Mouse (Mus musculus): Measurements from ENCODE around the gene Fbrsl1. TPM values are rescaled to one million over a fixed set of nuclear protein-coding genes. Genes with fewer than 3 reads are reported as not detected.

Gene Fbrsl1
- polyA plus RNA-seq, 1 experiment from 2014 or later = 4.3 TPM

DNA sequence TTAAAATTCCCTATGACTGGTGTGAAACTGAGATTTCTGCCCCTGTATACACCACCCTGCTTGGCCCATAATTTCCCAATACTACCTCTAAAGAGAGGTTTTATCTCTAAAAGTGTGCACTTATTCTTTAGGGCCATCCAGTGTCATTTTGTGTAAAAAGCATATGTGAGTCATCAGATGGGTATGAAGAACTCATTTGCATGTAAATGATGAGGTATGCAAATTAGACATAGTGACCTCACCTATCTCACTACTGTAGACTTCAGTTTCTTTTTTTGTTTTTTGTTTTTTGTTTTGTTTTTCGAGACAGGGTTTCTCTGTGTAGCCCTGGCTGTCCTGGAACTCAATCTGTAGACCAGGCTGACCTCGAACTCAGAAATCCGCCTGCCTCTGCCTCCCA is 135.2 kb downstream of the Fbrsl1 start:
- H3K27me3 ChIP-seq (replicated peaks; ENCODE audit: control insufficient read depth, insufficient read depth, low read length) = no peaks in the 10 kb centered on the region
- no peaks in the 10 kb centered on the region for H3K9me3 ChIP-seq (ENCODE audit: control insufficient read depth, low read length)
- H3K4me1 ChIP-seq (ENCODE audit: control insufficient read depth, insufficient read depth, low read length) = no peaks in the 10 kb centered on the region
- no peak overlapping the region for H3K9ac ChIP-seq (ENCODE audit: low read depth, low read length)
- H3K4me2 ChIP-seq (ENCODE audit: low read depth, low read length) = no peak overlapping the region
- no peak overlapping the region for H3K4me3 ChIP-seq (ENCODE audit: low read length)
- H3K27ac ChIP-seq (ENCODE audit: low read length) = no peak overlapping the region
- WGBS = 95% methylated on average over 3 of the region's 3 CpGs
- ATAC-seq = no peak
- H3K36me3 ChIP-seq (ENCODE audit: control insufficient read depth, insufficient read depth, low read length) = no peaks in the 10 kb centered on the region

Other genes with a start within 250 kb of the Fbrsl1 start
- 12.9 and 16.9 TPM in 2 replicates for gene Ankle2, start 217.5 kb downstream of the Fbrsl1 start, polyA plus RNA-seq (2015; fragmentation: Nextera tagmentation; extraction: Ambion mirVana)
- 51.4 and 54.7 TPM in 2 replicates for gene Pgam5, start 178.6 kb downstream of the Fbrsl1 start, polyA plus RNA-seq (2015; fragmentation: Nextera tagmentation; extraction: Ambion mirVana)
- gene Pxmp2, start 162.3 kb downstream of the Fbrsl1 start, polyA plus RNA-seq (2015; fragmentation: Nextera tagmentation; extraction: Ambion mirVana) = 7.7 and 8.0 TPM in 2 replicates
- gene Pole, start 162.2 kb downstream of the Fbrsl1 start, polyA plus RNA-seq (2015; fragmentation: Nextera tagmentation; extraction: Ambion mirVana) = 14.5 and 15.7 TPM in 2 replicates
- gene P2rx2, start 105.3 kb downstream of the Fbrsl1 start, polyA plus RNA-seq (2015; fragmentation: Nextera tagmentation; extraction: Ambion mirVana) = 1.2 and 1.4 TPM in 2 replicates
- gene Lrcol1, start 103.8 kb downstream of the Fbrsl1 start, polyA plus RNA-seq (2015; fragmentation: Nextera tagmentation; extraction: Ambion mirVana) = not detected in 2 replicates
- gene Galnt9, start 95.9 kb upstream of the Fbrsl1 start, polyA plus RNA-seq (2015; fragmentation: Nextera tagmentation; extraction: Ambion mirVana) = 0.27 and 0.39 TPM in 2 replicates
- 52.4 and 56.3 TPM in 2 replicates for gene Noc4l, start 204.9 kb upstream of the Fbrsl1 start, polyA plus RNA-seq (2015; fragmentation: Nextera tagmentation; extraction: Ambion mirVana)
- gene Ddx51, start 204.9 kb upstream of the Fbrsl1 start, polyA plus RNA-seq (2015; fragmentation: Nextera tagmentation; extraction: Ambion mirVana) = 16.3 and 17.0 TPM in 2 replicates

Measured in intestine, embryonic 16.5 days (tissue).